Mouse (Mus musculus) lung, postnatal 14 days (tissue): ENCODE results near the gene Uts2b.

ENCODE experiments used
- DNase-seq: peaks from one replicate; pipeline ENCODE4 v3.0.0; 2021

Uts2b gene

GRCm38 (mm10) chr16:27370191-27370590 lies at the start of gene Uts2b:
Gene Uts2b, minus strand, starts transcription at chr16:27370239.
- no peak for DNase-seq

DNA sequence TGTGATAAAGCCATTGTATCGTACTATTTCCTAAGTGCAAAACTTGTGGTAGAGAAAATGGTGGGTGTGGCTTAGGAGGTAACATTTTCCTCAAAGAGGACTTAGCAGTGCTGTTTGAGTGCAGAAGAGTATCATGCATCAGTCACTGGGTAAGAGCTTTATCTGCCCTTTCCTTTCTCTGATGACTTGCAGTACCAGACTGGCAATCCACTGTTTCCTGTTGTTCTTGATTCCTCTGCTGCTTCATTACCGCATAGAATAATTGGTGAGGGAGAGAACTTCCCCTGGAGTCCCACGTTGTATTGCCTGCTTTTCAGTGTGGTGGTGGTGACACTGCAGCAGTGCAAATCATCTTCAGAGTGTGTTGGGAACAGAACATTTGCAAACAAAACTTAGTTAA lies 47.6 kb upstream of the Uts2b start:
- DNase-seq, result no peak

DNA sequence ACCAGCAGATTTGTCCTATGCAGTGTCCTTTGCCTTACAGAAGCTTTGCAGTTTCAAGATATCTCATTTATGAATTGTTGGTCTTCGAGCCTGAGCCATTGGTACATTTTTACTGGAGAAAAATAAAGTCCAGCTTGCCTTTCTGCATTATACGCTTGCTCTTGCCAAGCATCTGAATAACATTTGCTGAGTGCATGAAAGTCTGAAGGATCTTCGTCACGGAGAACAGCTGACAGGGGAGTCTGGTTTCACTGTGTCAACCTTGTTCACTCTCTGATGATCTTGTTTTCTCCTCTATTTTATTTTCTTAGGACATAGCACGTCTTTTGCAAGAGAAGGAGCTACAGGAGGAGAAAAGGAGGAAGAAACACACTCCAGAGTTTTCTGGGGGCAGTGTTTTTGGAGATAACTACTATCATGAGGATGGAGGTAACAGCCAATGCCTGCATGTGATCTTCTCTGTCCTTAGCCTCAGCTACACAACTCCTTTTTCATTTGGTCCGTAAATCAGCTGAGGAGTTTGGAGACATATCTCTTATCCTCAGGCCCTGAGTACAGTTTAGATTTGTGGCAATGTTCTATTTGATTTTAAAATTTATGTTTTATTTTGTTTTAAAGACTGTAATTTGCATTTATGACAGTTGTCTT lies 47.0 kb upstream of the Uts2b start:
- no peak for DNase-seq

GRCm38 (mm10) chr16:27404107-27404506 lies 34.1 kb upstream of the Uts2b start:
- no peak for DNase-seq

DNA sequence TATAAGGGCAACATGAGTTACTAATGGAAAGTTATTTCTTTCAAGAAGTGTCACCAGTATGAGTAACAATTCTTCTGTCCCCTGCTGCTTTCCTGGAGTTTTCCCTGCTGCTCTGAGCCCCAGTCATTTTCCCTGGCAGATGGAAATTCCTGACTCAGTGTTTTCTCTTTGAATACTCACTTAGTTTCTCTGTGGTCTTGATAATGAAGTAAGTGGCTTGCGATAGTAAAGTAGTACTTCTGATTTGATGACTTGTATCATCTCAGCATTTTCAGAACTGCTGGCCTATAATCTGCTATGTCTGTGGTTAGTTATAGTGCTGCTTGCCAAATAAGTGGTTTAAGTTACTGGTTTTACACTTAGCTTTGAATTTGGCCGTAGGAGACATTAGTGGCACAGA lies 31.5 kb upstream of the Uts2b start:
- no peak for DNase-seq

GRCm38 (mm10) chr16:27399719-27400253 lies 29.7 kb upstream of the Uts2b start:
- DNase-seq, result no peak

DNA sequence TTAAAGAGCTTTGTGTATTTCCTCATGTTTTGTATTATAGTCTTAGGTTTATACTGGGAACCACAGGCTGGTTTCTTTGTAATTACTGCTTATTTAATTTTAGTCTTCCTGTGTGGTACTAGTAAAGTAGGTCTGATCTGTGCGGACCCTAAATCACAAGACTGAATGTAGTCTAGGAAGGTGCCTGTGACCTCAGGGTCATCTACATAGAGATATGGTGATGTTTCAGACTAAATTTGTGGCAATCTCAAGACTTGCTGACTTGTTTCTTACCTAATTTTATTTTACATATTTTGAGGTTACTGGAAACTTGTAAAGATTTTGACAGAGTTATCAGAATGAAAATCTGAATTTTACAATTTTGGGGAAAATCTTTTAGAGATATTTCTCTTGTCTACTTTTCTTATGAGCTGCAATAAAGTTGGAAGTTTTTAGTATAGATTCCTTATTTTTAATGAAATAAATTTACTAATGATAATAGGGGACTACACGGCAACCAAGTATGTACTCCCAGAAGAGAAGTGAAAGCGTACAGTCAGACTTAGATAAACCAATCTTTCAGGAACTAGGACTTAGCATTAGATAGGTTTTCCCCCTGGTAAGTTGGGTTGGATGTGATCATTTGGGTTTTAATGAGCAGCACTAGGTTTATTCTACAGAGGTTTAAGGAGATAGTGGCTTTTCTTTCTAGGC lies 29.1 kb upstream of the Uts2b start:
- DNase-seq, result no peak

DNA sequence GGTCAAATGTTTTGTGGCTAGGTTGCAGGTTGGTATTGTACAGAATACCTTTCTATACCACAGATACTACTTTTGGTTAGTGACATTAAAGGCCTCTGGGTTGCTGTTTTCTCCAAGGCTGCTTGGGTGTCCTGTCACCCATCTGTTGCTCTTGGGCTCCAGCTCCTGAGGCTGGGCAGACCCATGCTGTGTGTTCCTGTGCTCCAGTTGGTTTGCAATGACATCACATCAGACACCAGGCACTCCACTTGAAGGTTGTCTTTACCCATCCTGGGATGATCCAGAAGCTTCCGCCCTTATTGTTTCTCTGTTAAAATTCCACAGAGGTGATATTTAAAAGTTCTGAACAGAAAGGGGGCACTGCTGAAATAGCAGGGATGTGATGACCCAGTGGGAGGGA lies 26.9 kb upstream of the Uts2b start:
- no peak for DNase-seq

GRCm38 (mm10) chr16:27395251-27396037 lies 25.4 kb upstream of the Uts2b start:
- DNase-seq, result no peak

- DNase-seq, result no peak
Measured at GRCm38 (mm10) chr16:27391845-27392244, 21.8 kb upstream of the Uts2b start.

GRCm38 (mm10) chr16:27390306-27390705 lies 20.3 kb upstream of the Uts2b start:
- DNase-seq, result no peak

- peak; percentile 7 for DNase-seq
Measured at GRCm38 (mm10) chr16:27389534-27390282, 19.7 kb upstream of the Uts2b start.

DNA sequence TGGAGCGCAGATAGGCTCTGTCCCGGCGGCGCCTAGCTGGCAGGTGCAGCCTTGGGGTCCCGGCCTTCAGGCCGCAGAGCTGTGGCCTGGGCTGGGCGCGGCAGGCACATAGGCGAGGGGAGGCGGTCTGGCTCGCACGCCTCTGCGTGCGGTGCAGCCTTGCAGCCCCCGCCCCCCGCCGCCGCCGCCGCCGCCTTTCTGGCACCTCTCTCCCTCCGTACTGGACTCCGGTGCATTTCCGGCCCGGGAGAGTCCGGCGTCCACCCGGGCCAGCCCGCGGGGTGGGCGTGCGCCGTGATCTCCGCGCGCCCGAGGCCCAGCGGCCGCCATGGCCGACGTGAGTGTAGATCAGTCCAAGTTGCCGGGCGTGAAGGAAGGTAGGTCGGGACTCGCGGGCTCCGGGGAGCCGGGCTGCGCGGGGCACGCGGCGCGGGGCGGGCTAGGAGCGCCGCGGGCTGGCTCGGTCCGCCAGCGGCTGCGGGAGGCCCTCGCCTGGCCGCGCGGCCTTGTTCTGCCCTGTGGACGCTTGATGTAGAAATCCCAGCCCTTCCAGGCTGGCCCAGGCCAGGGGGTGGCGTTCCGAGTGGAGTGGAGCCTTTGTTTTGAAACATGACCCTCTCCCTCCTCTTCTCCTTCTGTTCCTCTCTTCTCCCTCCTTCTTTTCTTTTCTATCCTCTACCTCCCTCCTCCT lies 18.9 kb upstream of the Uts2b start, which contains the start of gene Ccdc50:
TSS of gene Ccdc50 (plus strand) at position 109 of the 691 bp plus-strand sequence.
- peak; percentile 80 for DNase-seq

DNA sequence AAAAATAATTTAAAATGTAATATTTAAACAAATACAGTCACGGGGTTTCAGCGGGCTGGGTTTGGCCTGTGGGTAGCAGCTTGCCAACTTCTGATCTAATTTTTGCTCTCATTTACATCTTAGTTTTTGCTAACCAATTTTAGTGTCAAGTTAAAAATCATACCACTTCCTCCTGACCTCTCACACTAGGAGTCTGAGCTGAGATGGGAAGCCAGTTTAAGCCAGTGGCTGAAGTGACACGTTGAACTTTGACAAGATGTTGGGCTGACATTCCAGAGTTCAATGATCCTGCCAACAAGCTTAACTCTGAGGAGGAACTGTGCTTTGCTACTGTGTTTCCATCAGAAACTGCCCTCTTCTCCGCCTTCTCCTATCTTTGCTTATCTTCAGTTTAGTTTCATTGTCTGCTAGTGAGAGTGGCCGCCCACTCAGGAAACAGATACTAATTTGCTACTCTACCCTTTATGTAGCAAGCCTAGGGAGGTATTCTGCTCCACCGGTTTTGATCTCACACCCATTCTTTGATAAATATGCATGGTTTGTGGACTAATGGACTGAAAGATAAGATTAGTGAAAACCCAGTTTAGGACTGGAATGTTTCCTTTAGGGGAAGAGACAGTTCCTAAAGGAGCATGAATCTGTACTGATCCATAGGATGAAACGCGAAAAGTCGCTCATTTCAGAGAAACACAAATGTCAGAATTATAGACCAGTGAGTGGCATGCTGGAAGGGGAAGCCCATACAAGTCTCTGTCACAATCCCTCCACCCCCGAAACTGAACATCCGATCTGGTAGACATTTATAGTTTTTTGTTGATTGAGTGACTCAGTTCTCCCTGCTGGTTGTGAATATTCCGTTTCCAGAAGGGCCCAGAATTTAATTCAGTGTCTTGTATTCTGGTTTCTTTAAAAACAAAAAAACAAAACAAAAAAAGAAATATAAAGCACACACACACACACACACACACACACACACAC lies 17.9 kb upstream of the Uts2b start:
- DNase-seq, result peak; percentile 14

GRCm38 (mm10) chr16:27386850-27387407 lies 16.9 kb upstream of the Uts2b start:
- DNase-seq, result no peak

- DNase-seq, result no peak
Measured at GRCm38 (mm10) chr16:27385649-27386048, 15.6 kb upstream of the Uts2b start.

DNA sequence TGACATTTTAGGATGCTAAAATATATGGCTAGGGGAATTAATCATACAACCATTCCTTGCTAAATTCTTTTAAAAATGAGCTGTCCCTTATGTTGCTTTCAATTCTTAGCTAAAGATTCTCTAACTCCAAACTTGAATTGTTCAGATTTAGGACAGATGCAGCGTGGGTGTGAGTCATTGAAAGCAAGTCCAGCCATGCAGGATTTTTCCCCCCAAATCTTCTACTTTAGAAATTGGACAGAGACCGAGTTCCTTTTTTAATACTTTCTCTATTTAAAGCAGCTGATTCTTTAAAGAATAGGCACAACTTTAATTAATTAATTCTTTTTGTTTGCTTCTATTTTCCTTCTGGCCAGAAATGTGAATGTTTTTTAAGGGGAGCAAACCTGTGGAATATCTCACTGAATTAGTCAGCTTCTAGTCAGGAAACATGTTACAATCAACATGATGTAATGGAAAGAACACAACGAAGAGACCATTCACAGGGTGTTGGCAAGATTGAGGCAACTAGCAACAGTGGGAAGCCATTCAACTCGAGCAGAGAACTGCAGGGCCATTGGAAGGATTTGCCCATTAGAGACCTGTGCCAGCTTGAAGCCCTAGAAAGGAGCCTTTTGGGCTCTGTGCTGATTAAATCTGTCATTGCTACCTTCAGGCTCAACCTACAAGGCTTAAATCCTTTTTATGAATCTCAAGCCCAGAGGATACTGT lies 15.0 kb upstream of the Uts2b start:
- DNase-seq, result no peak

DNA sequence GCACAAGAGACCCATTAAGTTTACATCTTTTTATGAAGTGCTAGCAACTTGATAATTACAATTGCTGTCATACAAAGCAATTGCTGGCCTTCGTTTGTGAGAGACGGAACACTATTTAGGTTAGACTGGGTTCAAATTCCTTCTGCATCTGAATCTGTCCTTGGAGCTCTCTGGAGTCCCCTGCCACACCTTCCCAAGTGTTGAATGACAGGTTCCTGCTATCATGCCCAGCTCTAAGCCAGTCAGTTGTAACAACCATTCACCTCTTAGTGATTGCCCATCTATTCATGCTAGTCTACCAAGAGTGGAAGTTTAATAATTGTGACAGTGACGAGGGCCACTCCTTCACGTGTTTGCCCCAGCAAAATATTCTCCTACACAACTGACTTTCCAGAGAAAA lies 12.2 kb upstream of the Uts2b start:
- no peak for DNase-seq

DNA sequence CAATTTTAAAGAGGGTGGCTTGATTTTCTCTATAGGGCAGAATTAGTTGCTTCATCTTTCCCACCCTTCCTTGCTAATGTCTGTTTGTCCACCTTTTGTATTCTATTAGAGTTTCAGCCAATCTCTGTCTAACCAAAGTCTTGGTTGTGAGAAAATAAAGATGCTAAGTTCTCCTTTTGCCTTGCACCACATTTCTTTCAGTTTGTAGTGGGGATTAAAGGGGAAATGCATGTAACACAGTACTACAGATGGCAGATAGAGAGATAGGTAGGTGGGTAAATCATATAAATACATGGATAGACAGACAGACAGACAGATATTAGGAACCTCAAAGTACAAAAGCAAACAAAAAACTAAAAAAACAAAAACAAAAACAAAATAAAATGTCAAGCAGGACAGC lies 6.5 kb upstream of the Uts2b start:
- no peak for DNase-seq

- DNase-seq, result no peak
Measured at GRCm38 (mm10) chr16:27375318-27375717, 5.3 kb upstream of the Uts2b start.
